Mouse (Mus musculus): Measurements from ENCODE around the gene Zfp148. TPM values are rescaled to one million over a fixed set of nuclear protein-coding genes. Genes with fewer than 3 reads are reported as not detected.
"Not testable (repeated sequence)": the region's sequence is repeated elsewhere in the genome, so short reads cannot be mapped to it uniquely, and the experiment has no call there.

The Zfp148 gene
- polyA plus RNA-seq, 1 experiment from 2014 or later: 51.1 TPM

- Histone ChIP-seq H3K4me3 (replicated peaks; ENCODE audit: low read depth, low read length) (no peak overlapping the region), H3K4me1 (ENCODE audit: control insufficient read depth, insufficient read depth, low read length) (no peaks in the 10 kb centered on the region), H3K27ac (replicated peaks; ENCODE audit: low read depth, low read length) (no peak overlapping the region), H3K9ac (replicated peaks; ENCODE audit: low read length) (no peak overlapping the region), H3K4me2 (ENCODE audit: low read length) (no peak overlapping the region), H3K36me3 (ENCODE audit: control insufficient read depth, insufficient read depth, low read length) (peaks cover 7% of the 10 kb centered on the region; the same call in 1 of the 2 replicates), H3K27me3 (ENCODE audit: control insufficient read depth, insufficient read depth, low read length) (no peaks in the 10 kb centered on the region), H3K9me3 (ENCODE audit: control insufficient read depth, low read length) (no peaks in the 10 kb centered on the region)
- DNase-seq (no peak), ATAC-seq (ENCODE audit: low FRiP score, low TSS enrichment) (no peak)
- 94% methylated on average over 3 of the region's 3 CpGs for WGBS
These were observed 101.7 kb downstream of the Zfp148 start for GRCm38 (mm10) chr16:33482309-33482708.

GRCm38 (mm10) chr16:33487709-33488108 is 107.1 kb downstream of the Zfp148 start:
- no peak overlapping the region for H3K4me2 ChIP-seq (ENCODE audit: low read length)
- ATAC-seq (ENCODE audit: low FRiP score, low TSS enrichment) (no peak; the same call in 1 of the 2 replicates), DNase-seq (peak; percentile 19)
- H3K4me1 ChIP-seq (ENCODE audit: control insufficient read depth, insufficient read depth, low read length): no peaks in the 10 kb centered on the region
- no peak overlapping the region for H3K4me3 ChIP-seq (replicated peaks; ENCODE audit: low read depth, low read length)
- H3K27me3 ChIP-seq (ENCODE audit: control insufficient read depth, insufficient read depth, low read length): no peaks in the 10 kb centered on the region
- no peak overlapping the region for H3K9ac ChIP-seq (replicated peaks; ENCODE audit: low read length)
- no peaks in the 10 kb centered on the region for H3K9me3 ChIP-seq (ENCODE audit: control insufficient read depth, low read length)
- H3K36me3 ChIP-seq (ENCODE audit: control insufficient read depth, insufficient read depth, low read length): peaks cover 21% of the 10 kb centered on the region; the same call in 1 of the 2 replicates
- H3K27ac ChIP-seq (replicated peaks; ENCODE audit: low read depth, low read length): no peak overlapping the region
- 72% methylated on average over 4 of the region's 4 CpGs for WGBS

GRCm38 (mm10) chr16:33494374-33494773 is 113.7 kb downstream of the Zfp148 start:
- no peak overlapping the region for H3K4me2 ChIP-seq (ENCODE audit: low read length)
- H3K36me3 ChIP-seq (ENCODE audit: control insufficient read depth, insufficient read depth, low read length): peaks cover 36% of the 10 kb centered on the region
- H3K27ac ChIP-seq (replicated peaks; ENCODE audit: low read depth, low read length): no peak overlapping the region
- H3K4me1 ChIP-seq (ENCODE audit: control insufficient read depth, insufficient read depth, low read length): no peaks in the 10 kb centered on the region
- H3K9me3 ChIP-seq (ENCODE audit: control insufficient read depth, low read length): no peaks in the 10 kb centered on the region
- no peak overlapping the region for H3K9ac ChIP-seq (replicated peaks; ENCODE audit: low read length)
- no peak overlapping the region for H3K4me3 ChIP-seq (replicated peaks; ENCODE audit: low read depth, low read length)
- DNase-seq: no peak
- no peaks in the 10 kb centered on the region for H3K27me3 ChIP-seq (ENCODE audit: control insufficient read depth, insufficient read depth, low read length)
- 91% methylated on average over 4 of the region's 4 CpGs for WGBS
- no peak for ATAC-seq (ENCODE audit: low FRiP score, low TSS enrichment)

- ATAC-seq (ENCODE audit: low FRiP score, low TSS enrichment): no peak
- H3K9me3 ChIP-seq (ENCODE audit: control insufficient read depth, low read length): no peaks in the 10 kb centered on the region
- no peaks in the 10 kb centered on the region for H3K27me3 ChIP-seq (ENCODE audit: control insufficient read depth, insufficient read depth, low read length)
- no peak overlapping the region for H3K4me3 ChIP-seq (replicated peaks; ENCODE audit: low read depth, low read length)
- H3K4me1 ChIP-seq (ENCODE audit: control insufficient read depth, insufficient read depth, low read length): no peaks in the 10 kb centered on the region
- H3K36me3 ChIP-seq (ENCODE audit: control insufficient read depth, insufficient read depth, low read length): no peaks in the 10 kb centered on the region
- no peak overlapping the region for H3K9ac ChIP-seq (replicated peaks; ENCODE audit: low read length)
- H3K4me2 ChIP-seq (ENCODE audit: low read length): no peak overlapping the region
- WGBS: 93% methylated on average over 4 of the region's 4 CpGs
- no peak overlapping the region for H3K27ac ChIP-seq (replicated peaks; ENCODE audit: low read depth, low read length)
- no peak for DNase-seq
These were observed 127.4 kb downstream of the Zfp148 start for GRCm38 (mm10) chr16:33508082-33508481.

GRCm38 (mm10) chr16:33509231-33509630 is 128.6 kb downstream of the Zfp148 start:
- ATAC-seq (ENCODE audit: low FRiP score, low TSS enrichment); H3K36me3 ChIP-seq (ENCODE audit: control insufficient read depth, insufficient read depth, low read length); H3K9me3 ChIP-seq (ENCODE audit: control insufficient read depth, low read length); DNase-seq; H3K4me3 ChIP-seq (replicated peaks; ENCODE audit: low read depth, low read length); H3K27ac ChIP-seq (replicated peaks; ENCODE audit: low read depth, low read length); H3K9ac ChIP-seq (replicated peaks; ENCODE audit: low read length); H3K4me1 ChIP-seq (ENCODE audit: control insufficient read depth, insufficient read depth, low read length); H3K4me2 ChIP-seq (ENCODE audit: low read length); H3K27me3 ChIP-seq (ENCODE audit: control insufficient read depth, insufficient read depth, low read length): not testable (repeated sequence)
- WGBS: 95% methylated on average over 2 of the region's 2 CpGs

GRCm38 (mm10) chr16:33510856-33511255 is 130.2 kb downstream of the Zfp148 start:
- not testable (repeated sequence) for H3K4me3 ChIP-seq (replicated peaks; ENCODE audit: low read depth, low read length)
- whole genome bisulfite sequencing: 93% methylated on average over 4 of the region's 4 CpGs

GRCm38 (mm10) chr16:33512555-33512954 is 131.9 kb downstream of the Zfp148 start:
- no peaks in the 10 kb centered on the region for H3K27me3 ChIP-seq (ENCODE audit: control insufficient read depth, insufficient read depth, low read length)
- DNase-seq: no peak
- no peak overlapping the region for H3K9ac ChIP-seq (replicated peaks; ENCODE audit: low read length)
- no peak overlapping the region for H3K4me2 ChIP-seq (ENCODE audit: low read length)
- no peaks in the 10 kb centered on the region for H3K9me3 ChIP-seq (ENCODE audit: control insufficient read depth, low read length)
- no peak overlapping the region for H3K4me3 ChIP-seq (replicated peaks; ENCODE audit: low read depth, low read length)
- H3K4me1 ChIP-seq (ENCODE audit: control insufficient read depth, insufficient read depth, low read length): peaks cover 11% of the 10 kb centered on the region
- 83% methylated on average over 6 of the region's 6 CpGs for WGBS
- no peak overlapping the region for H3K27ac ChIP-seq (replicated peaks; ENCODE audit: low read depth, low read length)
- no peaks in the 10 kb centered on the region for H3K36me3 ChIP-seq (ENCODE audit: control insufficient read depth, insufficient read depth, low read length)
- no peak for ATAC-seq (ENCODE audit: low FRiP score, low TSS enrichment)

More at GRCm38 (mm10) chr16:33510856-33511255, 130.2 kb downstream of the Zfp148 start:
- not testable (repeated sequence) for ATAC-seq (ENCODE audit: low FRiP score, low TSS enrichment); H3K4me1 ChIP-seq (ENCODE audit: control insufficient read depth, insufficient read depth, low read length); H3K27me3 ChIP-seq (ENCODE audit: control insufficient read depth, insufficient read depth, low read length); H3K9me3 ChIP-seq (ENCODE audit: control insufficient read depth, low read length); H3K4me2 ChIP-seq (ENCODE audit: low read length); H3K36me3 ChIP-seq (ENCODE audit: control insufficient read depth, insufficient read depth, low read length); DNase-seq; H3K27ac ChIP-seq (replicated peaks; ENCODE audit: low read depth, low read length); H3K9ac ChIP-seq (replicated peaks; ENCODE audit: low read length)

- H3K9ac ChIP-seq (replicated peaks; ENCODE audit: low read length): peak within 1 kb of the TSS; percentile 60
- ATAC-seq (ENCODE audit: low FRiP score, low TSS enrichment): no peak
- DNase-seq: peak; percentile 33
- WGBS: 5% methylated on average over 27 of the region's 27 CpGs
- H3K27ac ChIP-seq (replicated peaks; ENCODE audit: low read depth, low read length): no peak within 1 kb of the TSS
- peaks cover 12% of the 10 kb centered on the region for H3K4me1 ChIP-seq (ENCODE audit: control insufficient read depth, insufficient read depth, low read length)
- no peaks in the 10 kb centered on the region for H3K36me3 ChIP-seq (ENCODE audit: control insufficient read depth, insufficient read depth, low read length)
- H3K4me3 ChIP-seq (replicated peaks; ENCODE audit: low read depth, low read length): peak within 1 kb of the TSS; percentile 33
- no peaks in the 10 kb centered on the region for H3K9me3 ChIP-seq (ENCODE audit: control insufficient read depth, low read length)
- no peaks in the 10 kb centered on the region for H3K27me3 ChIP-seq (ENCODE audit: control insufficient read depth, insufficient read depth, low read length)
- peak within 1 kb of the TSS; percentile 70 for H3K4me2 ChIP-seq (ENCODE audit: low read length)
These were observed 136.3 kb downstream of the Zfp148 start, which contains the start of gene Slc12a8 for GRCm38 (mm10) chr16:33516807-33517565. Gene Slc12a8, plus strand, starts transcription at chr16:33517328.

- Histone ChIP-seq H3K4me2 (ENCODE audit: low read length) (peak overlapping the region; percentile 70), H3K9me3 (ENCODE audit: control insufficient read depth, low read length) (no peaks in the 10 kb centered on the region), H3K9ac (replicated peaks; ENCODE audit: low read length) (no peak overlapping the region), H3K27ac (replicated peaks; ENCODE audit: low read depth, low read length) (no peak overlapping the region), H3K36me3 (ENCODE audit: control insufficient read depth, insufficient read depth, low read length) (no peaks in the 10 kb centered on the region), H3K27me3 (ENCODE audit: control insufficient read depth, insufficient read depth, low read length) (no peaks in the 10 kb centered on the region), H3K4me3 (replicated peaks; ENCODE audit: low read depth, low read length) (peak overlapping the region; percentile 33), H3K4me1 (ENCODE audit: control insufficient read depth, insufficient read depth, low read length) (peaks cover 12% of the 10 kb centered on the region)
- DNase-seq: no peak
- no peak for ATAC-seq (ENCODE audit: low FRiP score, low TSS enrichment)
- WGBS: 29% methylated on average over 4 of the region's 4 CpGs
These were observed 137.0 kb downstream of the Zfp148 start for GRCm38 (mm10) chr16:33517627-33518026.
